Mouse (Mus musculus) lung, adult 2 months (tissue): Measurements from ENCODE around the gene Cers3. TPM values are rescaled to one million over a fixed set of nuclear protein-coding genes. Genes with fewer than 3 reads are reported as not detected.

Source experiments
- DNase-seq: peaks from one replicate; pipeline ENCODE4 v3.0.0; 2022
- H3K4me1 ChIP-seq: fragments of 200-500 bp; 2 replicates; pipeline ENCODE4 v1.6.1; 2011; ENCODE audit warnings: low read length; ENCODE audit not compliant: control insufficient read depth, insufficient read depth
- H3K4me3 ChIP-seq: fragments of 200-500 bp; replicated peaks from 2 replicates; pipeline ENCODE3; 2011; ENCODE audit warnings: low read depth, mild to moderate bottlenecking, control low read depth, low read length; ENCODE audit errors: extremely low read depth
- CTCF ChIP-seq: fragments of 200-500 bp; IDR thresholded peaks from 2 replicates; pipeline ENCODE4 v1.5.1; 2011; ENCODE audit warnings: mild to moderate bottlenecking, low read length, control low read depth; ENCODE audit not compliant: insufficient read depth
- POLR2A ChIP-seq: fragments of 200-500 bp; IDR thresholded peaks from 2 replicates; pipeline ENCODE4 v1.6.1; 2011; ENCODE audit warnings: low read depth, mild to moderate bottlenecking, control low read depth, low read length, borderline replicate concordance; ENCODE audit errors: extremely low read depth
- WGBS: fragments of 180-500 bp; shearing (Covaris S2); methylation state at CpG from one replicate; pipeline ENCODE4 v1.1.7; 2018; 5-methylcytosine and 5-hydroxymethylcytosine counted together
- polyA plus RNA-seq: library from polyadenylated mRNA; depleted of rRNA; stranded (reverse); fragments of >200 nt; gene quantifications from 2 replicates; pipeline ENCODE4 v1.2.3, GENCODE M21; 2012

The Cers3 gene
- polyA plus RNA-seq, 1 experiment = 9.0 TPM

DNA sequence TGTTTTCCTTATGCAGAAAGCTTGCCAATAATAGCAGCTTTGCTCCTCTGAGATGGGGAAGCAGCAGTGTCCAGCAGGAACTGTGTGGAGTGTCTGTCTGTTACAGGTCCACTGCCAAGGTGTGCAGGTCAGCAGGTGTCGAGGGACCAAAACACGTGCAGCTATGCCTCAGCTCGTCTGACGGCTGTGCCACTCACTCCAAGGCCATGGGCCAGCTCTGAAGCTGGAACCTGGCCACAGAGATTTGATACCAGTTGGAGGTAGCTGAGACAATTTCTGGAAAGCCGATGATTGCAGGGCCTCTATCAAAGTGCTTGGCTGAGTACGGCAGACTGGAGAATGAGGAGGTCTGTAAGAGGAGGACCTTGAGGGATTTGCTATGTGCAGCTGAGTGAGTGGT is 72.2 kb downstream of the Cers3 start:
- no peak for TF ChIP-seq CTCF
- TF ChIP-seq POLR2A = no peak
- H3K4me1 ChIP-seq = no peaks in the 10 kb centered on the region

GRCm38 (mm10) chr7:66820034-66820433 is 76.7 kb downstream of the Cers3 start:
- TF ChIP-seq POLR2A (no peak), CTCF (peak; percentile 99)
- H3K4me1 ChIP-seq = no peaks in the 10 kb centered on the region
- peak; percentile 50 for DNase-seq
- 34% methylated on average over 6 of the region's 6 CpGs for WGBS
- no peak overlapping the region for H3K4me3 ChIP-seq

More for the DNA sequence above, 72.2 kb downstream of the Cers3 start:
- 90% methylated on average over 6 of the region's 6 CpGs for WGBS
- no peak overlapping the region for H3K4me3 ChIP-seq
- no peak for DNase-seq

GRCm38 (mm10) chr7:66830803-66831202 is 87.5 kb downstream of the Cers3 start:
- H3K4me1 ChIP-seq = no peaks in the 10 kb centered on the region
- DNase-seq = no peak
- 31% methylated on average over 5 of the region's 5 CpGs for WGBS
- TF ChIP-seq CTCF (no peak), POLR2A (no peak)
- no peak overlapping the region for H3K4me3 ChIP-seq

GRCm38 (mm10) chr7:66831295-66831694 is 88.0 kb downstream of the Cers3 start:
- Histone ChIP-seq H3K4me3 (no peak overlapping the region), H3K4me1 (no peaks in the 10 kb centered on the region)
- DNase-seq = peak; percentile 53
- WGBS = 13% methylated on average over 5 of the region's 5 CpGs
- TF ChIP-seq POLR2A = no peak
- TF ChIP-seq CTCF = no peak

DNA sequence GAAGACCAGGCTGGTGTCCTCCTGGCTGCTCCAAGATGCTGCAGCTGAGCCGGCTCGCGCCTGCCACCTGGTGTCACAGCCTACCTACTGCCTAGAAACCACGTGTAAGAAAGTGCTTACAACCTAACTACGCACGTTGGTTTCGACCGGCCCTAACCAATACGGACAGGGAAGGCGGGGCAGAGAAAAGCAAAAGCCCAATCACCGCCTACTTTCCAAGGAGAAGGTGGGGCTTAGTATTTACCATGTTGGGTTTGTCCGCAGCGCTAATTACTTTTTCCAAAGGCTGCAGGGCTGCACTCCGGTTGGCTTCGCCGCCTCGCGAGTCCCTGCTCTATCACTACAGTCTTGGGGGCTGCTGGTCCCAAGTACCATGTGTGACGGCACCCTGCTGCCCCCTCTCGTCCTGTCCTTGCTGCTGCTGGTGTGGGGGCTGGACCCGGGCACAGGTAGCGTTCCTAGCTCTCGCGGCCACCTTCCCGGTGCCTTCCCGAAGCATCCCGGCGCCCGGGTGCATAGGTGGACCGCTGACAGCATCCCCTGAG is 96.2 kb downstream of the Cers3 start, which contains the start of gene Adamts17:
TSS of gene Adamts17 (plus strand) at position 273 of the 545 bp plus-strand sequence.
- under 1% methylated on average over 30 of the region's 30 CpGs for WGBS
- H3K4me3 ChIP-seq = peak within 1 kb of the TSS; percentile 73
- peak; percentile 88 for TF ChIP-seq CTCF
- TF ChIP-seq POLR2A = peak; percentile 57; the same call in 1 of the 2 replicates
- peak; percentile 82 for DNase-seq
- H3K4me1 ChIP-seq = peaks cover 3% of the 10 kb centered on the region; the same call in 1 of the 2 replicates

DNA sequence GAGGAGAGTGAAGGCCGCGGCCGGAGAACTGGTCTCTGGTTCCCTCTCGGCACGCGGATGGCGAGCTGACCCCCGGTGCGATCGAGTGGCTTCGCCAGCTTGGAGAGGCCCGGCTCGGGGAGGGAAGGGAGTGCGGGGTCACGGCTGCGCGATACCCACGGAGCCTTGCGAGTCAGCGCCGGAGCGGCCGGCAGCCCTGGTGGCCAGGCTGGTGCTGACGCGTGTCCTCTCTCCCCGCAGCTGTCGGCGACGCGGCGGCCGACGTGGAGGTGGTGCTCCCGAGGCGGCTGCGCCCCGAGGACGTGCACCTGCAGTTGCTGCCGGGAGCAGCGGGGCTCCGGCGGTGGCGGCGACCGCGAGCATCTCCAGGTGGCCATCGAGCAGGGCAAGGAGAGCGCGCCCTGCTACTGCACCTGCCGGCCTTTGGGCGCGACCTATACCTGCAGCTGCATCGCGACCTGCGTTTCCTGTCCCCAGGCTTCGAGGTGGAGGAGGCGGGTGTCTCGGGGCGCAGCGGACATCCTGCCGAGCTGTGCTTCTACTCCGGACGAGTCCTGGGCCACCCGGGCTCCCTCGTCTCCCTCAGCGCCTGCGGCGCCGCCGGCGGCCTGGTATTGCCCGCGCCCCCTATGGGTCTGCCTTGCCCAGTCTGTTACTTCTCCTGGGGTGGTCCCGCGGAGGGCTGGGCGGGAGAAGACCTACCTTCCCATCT is 96.9 kb downstream of the Cers3 start:
- H3K4me1 ChIP-seq = peaks cover 3% of the 10 kb centered on the region; the same call in 1 of the 2 replicates
- peak; percentile 44 for DNase-seq
- peak overlapping the region; percentile 73 for H3K4me3 ChIP-seq
- TF ChIP-seq POLR2A (no peak), CTCF (no peak)
- WGBS = 1% methylated on average over 76 of the region's 76 CpGs

GRCm38 (mm10) chr7:66841165-66841564 is 97.9 kb downstream of the Cers3 start:
- DNase-seq = no peak
- 71% methylated on average over 7 of the region's 7 CpGs for WGBS
- Histone ChIP-seq H3K4me1 (peaks cover 3% of the 10 kb centered on the region; the same call in 1 of the 2 replicates), H3K4me3 (no peak overlapping the region)
- TF ChIP-seq CTCF = no peak
- TF ChIP-seq POLR2A = no peak

- Histone ChIP-seq H3K4me3 (no peak overlapping the region), H3K4me1 (peaks cover 3% of the 10 kb centered on the region; the same call in 1 of the 2 replicates)
- whole genome bisulfite sequencing = 35% methylated on average over 10 of the region's 10 CpGs
- DNase-seq = peak; percentile 58
- TF ChIP-seq POLR2A = no peak
- peak; percentile 63 for TF ChIP-seq CTCF
Measured at GRCm38 (mm10) chr7:66842021-66842420, 98.7 kb downstream of the Cers3 start.

DNA sequence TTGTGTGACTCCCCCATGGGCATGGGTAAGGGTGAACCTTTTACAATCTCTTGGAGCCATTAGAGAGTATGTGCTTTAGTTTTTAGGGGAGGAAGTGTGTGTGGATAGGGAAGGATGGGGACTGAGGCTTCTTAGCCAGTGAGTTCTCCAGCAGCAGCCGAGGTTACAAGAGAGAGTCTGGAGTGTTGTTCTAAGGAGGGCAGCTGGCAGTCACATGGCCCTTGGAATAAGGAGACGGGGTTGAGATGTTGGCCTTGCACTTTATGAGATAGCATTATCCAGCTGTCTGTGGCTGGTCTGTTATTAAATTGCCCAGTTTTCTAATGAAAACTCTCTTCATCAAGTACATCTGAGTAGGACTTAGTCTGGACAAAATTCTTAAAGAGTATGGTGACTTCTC is 100.5 kb downstream of the Cers3 start:
- no peak for DNase-seq
- Histone ChIP-seq H3K4me1 (peaks cover 3% of the 10 kb centered on the region; the same call in 1 of the 2 replicates), H3K4me3 (no peak overlapping the region)
- TF ChIP-seq POLR2A (no peak), CTCF (no peak)
- 52% methylated on average over 2 of the region's 2 CpGs for WGBS

- Histone ChIP-seq H3K4me3 (no peak overlapping the region), H3K4me1 (peaks cover 3% of the 10 kb centered on the region; the same call in 1 of the 2 replicates)
- no peak for TF ChIP-seq CTCF
- TF ChIP-seq POLR2A = no peak
- DNase-seq = no peak
- 71% methylated on average over 6 of the region's 6 CpGs for WGBS
Measured at GRCm38 (mm10) chr7:66846582-66846981, 103.3 kb downstream of the Cers3 start.
